Mouse (Mus musculus): Measurements from ENCODE around the gene Zfp276. TPM values are rescaled to one million over a fixed set of nuclear protein-coding genes. Genes with fewer than 3 reads are reported as not detected.
"Not testable (repeated sequence)": the region's sequence is repeated elsewhere in the genome, so short reads cannot be mapped to it uniquely, and the experiment has no call there.

Zfp276 gene
- 24.3 and 26.0 TPM in 2 replicates for polyA plus RNA-seq (2015; fragmentation: Nextera tagmentation; extraction: Ambion mirVana)

- Histone ChIP-seq H3K27me3 (no peaks in the 10 kb centered on the region), H3K9me3 (no peaks in the 10 kb centered on the region), H3K4me3 (peak within 1 kb of the TSS; percentile 97), H3K27ac (peak within 1 kb of the TSS; percentile 94), H3K4me1 (replicated peaks) (peaks cover 39% of the 10 kb centered on the region), H3K36me3 (peaks cover 65% of the 10 kb centered on the region), H3K9ac (peak within 1 kb of the TSS; percentile 99), H3K4me2 (peak within 1 kb of the TSS; percentile 99)
- ATAC-seq (ENCODE audit: low FRiP score) = peak; percentile 96
- under 1% methylated on average over 83 of the region's 99 CpGs for WGBS
Measured at GRCm38 (mm10) chr8:123254099-123254885, at the start of gene Zfp276, which contains the start of gene Vps9d1. Gene Zfp276 (plus strand): TSS chr8:123254195. Gene Vps9d1 (minus strand): TSS chr8:123254348.

- ATAC-seq (ENCODE audit: low FRiP score) = no peak
- H3K9ac ChIP-seq = peak overlapping the region; percentile 99
- H3K4me1 ChIP-seq (replicated peaks) = peaks cover 26% of the 10 kb centered on the region
- H3K4me3 ChIP-seq = peak overlapping the region; percentile 97
- peak overlapping the region; percentile 70 for H3K27ac ChIP-seq
- no peaks in the 10 kb centered on the region for H3K27me3 ChIP-seq
- no peaks in the 10 kb centered on the region for H3K9me3 ChIP-seq
- WGBS = 52% methylated on average over 10 of the region's 10 CpGs
- H3K36me3 ChIP-seq = peaks cover 35% of the 10 kb centered on the region
- H3K4me2 ChIP-seq = peak overlapping the region; percentile 94
Measured at GRCm38 (mm10) chr8:123211876-123212275, 42.1 kb upstream of the Zfp276 start.

GRCm38 (mm10) chr8:123212321-123213117 lies 41.5 kb upstream of the Zfp276 start, which contains the start of the genes Chmp1a and Spata33:
Gene Chmp1a (minus strand): TSS chr8:123212763.
Gene Spata33 (plus strand): TSS chr8:123212832.
- 2% methylated on average over 76 of the region's 76 CpGs for WGBS
- H3K4me1 ChIP-seq (replicated peaks) = peaks cover 26% of the 10 kb centered on the region
- peak within 1 kb of the TSS; percentile 94 for H3K4me2 ChIP-seq
- no peaks in the 10 kb centered on the region for H3K27me3 ChIP-seq
- peak within 1 kb of the TSS; percentile 97 for H3K4me3 ChIP-seq
- ATAC-seq (ENCODE audit: low FRiP score) = peak; percentile 94
- peak within 1 kb of the TSS; percentile 70 for H3K27ac ChIP-seq
- H3K36me3 ChIP-seq = peaks cover 28% of the 10 kb centered on the region
- H3K9ac ChIP-seq = peak within 1 kb of the TSS; percentile 99
- H3K9me3 ChIP-seq = no peaks in the 10 kb centered on the region

GRCm38 (mm10) chr8:123213118-123213772 lies 40.8 kb upstream of the Zfp276 start:
- WGBS = 18% methylated on average over 22 of the region's 22 CpGs
- peak; percentile 28; the same call in 1 of the 2 replicates for ATAC-seq (ENCODE audit: low FRiP score)
- H3K9ac ChIP-seq = peak overlapping the region; percentile 99
- peak overlapping the region; percentile 70 for H3K27ac ChIP-seq
- no peaks in the 10 kb centered on the region for H3K27me3 ChIP-seq
- peak overlapping the region; percentile 94 for H3K4me2 ChIP-seq
- peaks cover 26% of the 10 kb centered on the region for H3K4me1 ChIP-seq (replicated peaks)
- peaks cover 21% of the 10 kb centered on the region for H3K36me3 ChIP-seq
- H3K4me3 ChIP-seq = peak overlapping the region; percentile 97
- no peaks in the 10 kb centered on the region for H3K9me3 ChIP-seq

GRCm38 (mm10) chr8:123215430-123215829 lies 38.6 kb upstream of the Zfp276 start:
- Histone ChIP-seq H3K4me1 (replicated peaks) (peaks cover 26% of the 10 kb centered on the region), H3K36me3 (no peaks in the 10 kb centered on the region), H3K9ac (no peak overlapping the region), H3K27ac (no peak overlapping the region), H3K4me2 (no peak overlapping the region), H3K9me3 (no peaks in the 10 kb centered on the region), H3K27me3 (no peaks in the 10 kb centered on the region), H3K4me3 (no peak overlapping the region)
- no peak for ATAC-seq (ENCODE audit: low FRiP score)
- WGBS = 80% methylated on average over 3 of the region's 3 CpGs

GRCm38 (mm10) chr8:123220917-123221316 lies 33.1 kb upstream of the Zfp276 start:
- Histone ChIP-seq H3K9ac (no peak overlapping the region), H3K36me3 (no peaks in the 10 kb centered on the region), H3K4me2 (no peak overlapping the region), H3K27me3 (no peaks in the 10 kb centered on the region), H3K4me1 (replicated peaks) (peaks cover 17% of the 10 kb centered on the region), H3K9me3 (no peaks in the 10 kb centered on the region), H3K4me3 (no peak overlapping the region), H3K27ac (no peak overlapping the region)
- WGBS = 93% methylated on average over 1 of the region's 1 CpGs
- no peak for ATAC-seq (ENCODE audit: low FRiP score)

GRCm38 (mm10) chr8:123224278-123225266 lies 29.4 kb upstream of the Zfp276 start, which contains the start of gene Cdk10:
Gene Cdk10 (plus strand): TSS chr8:123224842.
- ATAC-seq (ENCODE audit: low FRiP score) = peak; percentile 90
- Histone ChIP-seq H3K36me3 (peaks cover 31% of the 10 kb centered on the region), H3K27ac (peak within 1 kb of the TSS; percentile 91), H3K9ac (peak within 1 kb of the TSS; percentile 95), H3K4me3 (peak within 1 kb of the TSS; percentile 86), H3K9me3 (no peaks in the 10 kb centered on the region), H3K4me2 (peak within 1 kb of the TSS; percentile 93), H3K4me1 (replicated peaks) (peaks cover 19% of the 10 kb centered on the region), H3K27me3 (no peaks in the 10 kb centered on the region)
- 3% methylated on average over 59 of the region's 59 CpGs for WGBS

GRCm38 (mm10) chr8:123228416-123228815 lies 25.6 kb upstream of the Zfp276 start:
- ATAC-seq (ENCODE audit: low FRiP score) = no peak

GRCm38 (mm10) chr8:123230326-123230725 lies 23.7 kb upstream of the Zfp276 start:
- ATAC-seq (ENCODE audit: low FRiP score); H3K4me2 ChIP-seq; H3K9me3 ChIP-seq; H3K9ac ChIP-seq; H3K4me3 ChIP-seq; H3K27ac ChIP-seq: not testable (repeated sequence)
- 91% methylated on average over 11 of the region's 11 CpGs for WGBS
- Histone ChIP-seq H3K36me3 (peaks cover 38% of the 10 kb centered on the region), H3K27me3 (peaks cover 25% of the 10 kb centered on the region), H3K4me1 (replicated peaks) (peaks cover 31% of the 10 kb centered on the region)

More at GRCm38 (mm10) chr8:123228416-123228815, 25.6 kb upstream of the Zfp276 start:
- Histone ChIP-seq H3K4me3 (no peak overlapping the region), H3K9ac (no peak overlapping the region), H3K27ac (no peak overlapping the region), H3K27me3 (peaks cover 6% of the 10 kb centered on the region), H3K4me1 (replicated peaks) (peaks cover 25% of the 10 kb centered on the region), H3K4me2 (no peak overlapping the region), H3K9me3 (no peaks in the 10 kb centered on the region), H3K36me3 (peaks cover 38% of the 10 kb centered on the region)
- WGBS = 100% methylated on average over 1 of the region's 1 CpGs

- peaks cover 34% of the 10 kb centered on the region for H3K4me1 ChIP-seq (replicated peaks)
- H3K9ac ChIP-seq = no peak overlapping the region
- peaks cover 39% of the 10 kb centered on the region for H3K27me3 ChIP-seq
- WGBS = 67% methylated on average over 5 of the region's 5 CpGs
- peaks cover 32% of the 10 kb centered on the region for H3K36me3 ChIP-seq
- no peaks in the 10 kb centered on the region for H3K9me3 ChIP-seq
- no peak for ATAC-seq (ENCODE audit: low FRiP score)
- no peak overlapping the region for H3K4me3 ChIP-seq
- H3K4me2 ChIP-seq = no peak overlapping the region
- H3K27ac ChIP-seq = no peak overlapping the region
Measured at GRCm38 (mm10) chr8:123231742-123232141, 22.3 kb upstream of the Zfp276 start.

- no peak for ATAC-seq (ENCODE audit: low FRiP score)
- WGBS = 45% methylated on average over 7 of the region's 7 CpGs
Measured at GRCm38 (mm10) chr8:123232553-123232952, 21.4 kb upstream of the Zfp276 start.

More at GRCm38 (mm10) chr8:123232553-123232952, 21.4 kb upstream of the Zfp276 start:
- H3K9me3 ChIP-seq = no peaks in the 10 kb centered on the region
- no peak overlapping the region for H3K27ac ChIP-seq
- H3K36me3 ChIP-seq = peaks cover 24% of the 10 kb centered on the region
- peaks cover 45% of the 10 kb centered on the region for H3K27me3 ChIP-seq
- no peak overlapping the region for H3K9ac ChIP-seq
- H3K4me3 ChIP-seq = no peak overlapping the region
- H3K4me1 ChIP-seq (replicated peaks) = peaks cover 34% of the 10 kb centered on the region
- no peak overlapping the region for H3K4me2 ChIP-seq
